Mouse (Mus musculus) erythroid progenitor cell, adult 5-6 weeks (primary cell): Measurements from ENCODE around the gene Kcnip1. TPM values are rescaled to one million over a fixed set of nuclear protein-coding genes. Genes with fewer than 3 reads are reported as not detected.

Experiments
- ATAC-seq: replicated peaks from 2 replicates; pipeline ENCODE4 v1.8.0; 2016; ENCODE audit warnings: moderate number of reproducible peaks, mild to moderate bottlenecking, moderate TSS enrichment, inconsistent platforms; ENCODE audit not compliant: poor library complexity, low FRiP score, severe bottlenecking
- total RNA-seq, 2 experiments: library from RNA; stranded (forward) in 1 of 2; stranded (reverse) in 1 of 2; fragments of 150-400 nt in 1 of 2; fragments of 186-747, 209-891 nt in 1 of 2; gene quantifications; 2 replicates each; pipeline versions ENCODE4 v1.2.3 to v1.2.4; 2015 to 2017; ENCODE audit warnings: low replicate concordance in 2 of 2

Gene Kcnip1
- total RNA-seq, 2 experiments from 2014 or later = not detected

DNA sequence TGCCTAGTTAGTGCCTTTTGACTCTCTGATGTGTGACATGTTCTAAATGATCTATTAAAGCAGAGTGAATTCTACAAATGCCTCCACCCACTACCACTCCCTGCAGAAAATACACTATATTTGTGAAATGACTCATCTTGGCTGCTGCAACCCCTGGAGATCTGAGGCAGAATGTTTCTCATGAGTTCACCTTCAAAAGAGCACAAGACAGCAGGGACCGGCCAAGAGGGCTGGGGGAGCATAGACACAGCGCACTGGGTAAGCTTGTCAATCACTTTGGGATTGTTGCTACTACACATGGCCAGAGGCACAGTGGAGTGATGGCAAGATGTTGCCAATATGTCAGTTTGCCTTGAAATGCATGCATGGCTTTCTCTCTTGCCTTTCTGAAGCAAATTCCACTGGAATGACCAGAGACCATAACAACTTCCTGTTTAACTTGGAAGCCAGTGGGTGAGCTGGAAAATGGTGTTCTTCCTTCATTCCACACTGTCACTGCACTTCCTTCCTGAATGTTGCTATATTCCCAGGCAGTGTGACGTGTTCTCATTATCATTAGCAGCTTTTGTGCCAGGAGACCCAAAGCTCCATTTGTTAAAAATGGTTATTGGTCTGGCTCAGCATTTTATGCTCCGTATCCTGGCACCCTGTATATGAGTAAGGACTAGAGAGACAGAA lies 131.9 kb downstream of the Kcnip1 start:
- no peak for ATAC-seq

DNA sequence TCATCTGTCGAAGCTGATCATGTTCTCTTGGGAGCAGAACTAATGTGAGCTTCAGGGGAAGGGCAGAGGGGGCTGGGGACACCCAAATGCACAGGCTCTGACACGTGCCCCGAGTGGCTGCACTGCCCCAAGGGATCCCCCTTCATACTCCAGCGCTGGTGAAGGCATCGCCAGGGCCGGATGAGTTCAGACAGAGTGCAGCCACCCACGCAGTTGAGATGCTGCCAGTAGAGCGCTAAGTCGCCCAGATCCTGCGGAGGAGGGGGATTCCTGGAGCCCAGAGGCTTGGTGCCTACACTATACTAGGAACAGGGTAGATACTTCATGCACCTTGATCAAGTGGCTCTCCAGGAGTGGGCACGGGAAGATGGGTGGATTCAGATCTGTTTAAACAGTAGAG lies 143.3 kb downstream of the Kcnip1 start:
- no peak for ATAC-seq

DNA sequence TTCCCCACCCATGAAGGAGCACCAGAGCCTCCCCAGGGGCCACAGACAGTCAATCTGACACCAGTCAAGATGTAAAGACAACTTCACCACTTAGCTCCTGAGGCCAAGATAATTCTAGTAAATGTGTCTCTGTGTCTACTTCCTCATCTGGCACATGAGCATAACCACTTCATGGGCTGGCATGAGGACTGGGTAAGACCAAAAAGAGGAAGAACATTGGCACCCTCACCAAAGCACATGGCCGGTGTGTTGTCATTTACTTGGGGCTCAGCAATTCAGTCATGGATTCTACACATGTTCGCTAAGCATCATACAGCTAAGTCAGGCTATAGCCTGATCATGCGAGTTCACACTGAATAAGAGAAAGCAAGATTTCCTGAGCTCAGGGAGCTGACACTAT lies 144.3 kb downstream of the Kcnip1 start:
- no peak for ATAC-seq

DNA sequence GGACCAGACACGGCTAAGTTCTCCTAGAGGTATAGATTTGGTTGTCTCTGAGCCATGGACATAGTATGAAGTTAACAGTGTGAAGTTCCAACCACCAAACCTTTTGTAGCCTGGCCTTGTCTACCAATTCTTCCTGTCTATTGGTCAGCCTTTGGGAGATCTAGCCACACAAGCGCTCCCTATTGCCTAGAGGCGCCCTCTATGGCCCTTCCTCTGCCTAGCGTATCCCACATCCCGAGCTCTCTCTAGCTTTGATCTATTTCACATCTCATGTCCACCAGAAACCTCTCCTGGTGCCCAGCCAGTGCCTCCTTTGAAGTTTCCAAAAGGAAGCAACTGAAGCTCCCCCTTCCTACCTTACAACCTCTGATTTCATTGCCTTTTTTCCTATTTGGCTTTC lies 147.0 kb downstream of the Kcnip1 start:
- ATAC-seq = no peak

DNA sequence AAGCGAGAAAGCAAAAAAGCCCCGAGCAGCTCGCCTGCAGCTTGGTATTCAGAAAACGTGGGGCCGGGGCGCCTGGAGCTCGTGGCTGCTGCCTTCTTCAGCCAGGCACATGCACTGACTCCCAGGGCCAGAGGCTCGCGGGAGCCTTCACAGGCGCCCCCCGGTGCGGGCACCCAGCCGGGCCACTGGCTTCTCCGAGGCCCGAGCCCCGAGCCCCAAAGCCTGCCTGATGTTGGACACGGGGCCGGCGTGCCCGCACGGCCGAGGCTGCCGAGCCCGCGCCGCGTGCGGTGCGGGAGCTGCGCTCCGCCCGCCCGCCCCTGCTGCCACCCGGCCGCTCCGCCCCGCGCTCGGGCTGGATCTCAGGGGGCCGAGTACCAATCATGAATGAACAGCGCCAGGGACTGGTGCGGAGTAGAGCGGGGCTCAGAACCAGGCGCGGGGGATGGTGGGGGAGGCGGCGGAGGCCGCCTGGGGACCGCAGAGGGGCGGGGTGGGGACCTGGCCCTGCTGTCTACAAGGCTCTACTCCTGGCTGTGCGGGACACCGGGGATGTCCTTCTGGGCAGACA lies 149.6 kb downstream of the Kcnip1 start:
- ATAC-seq = no peak

GRCm38 (mm10) chr11:33839049-33839448 lies 153.9 kb downstream of the Kcnip1 start:
- ATAC-seq = no peak

DNA sequence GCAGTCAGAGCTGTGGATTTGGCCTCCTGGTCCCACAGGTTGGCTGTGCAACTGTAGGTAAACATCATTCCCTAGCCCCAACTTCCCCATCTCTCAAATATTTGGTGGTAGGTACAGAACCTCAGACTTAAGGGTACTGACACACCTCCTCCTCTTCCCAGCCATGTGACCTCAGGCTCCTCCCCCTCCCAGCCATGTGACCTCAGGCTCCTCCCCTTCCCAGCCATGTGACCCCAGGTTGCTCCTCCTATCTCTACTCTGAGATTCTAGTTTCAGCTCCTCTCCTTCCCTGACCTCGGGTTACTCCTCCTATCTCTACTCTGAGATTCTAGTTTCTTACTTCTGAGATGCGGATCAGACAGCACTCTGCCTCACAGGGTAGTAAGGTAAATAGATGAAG lies 163.2 kb downstream of the Kcnip1 start:
- ATAC-seq = no peak

DNA sequence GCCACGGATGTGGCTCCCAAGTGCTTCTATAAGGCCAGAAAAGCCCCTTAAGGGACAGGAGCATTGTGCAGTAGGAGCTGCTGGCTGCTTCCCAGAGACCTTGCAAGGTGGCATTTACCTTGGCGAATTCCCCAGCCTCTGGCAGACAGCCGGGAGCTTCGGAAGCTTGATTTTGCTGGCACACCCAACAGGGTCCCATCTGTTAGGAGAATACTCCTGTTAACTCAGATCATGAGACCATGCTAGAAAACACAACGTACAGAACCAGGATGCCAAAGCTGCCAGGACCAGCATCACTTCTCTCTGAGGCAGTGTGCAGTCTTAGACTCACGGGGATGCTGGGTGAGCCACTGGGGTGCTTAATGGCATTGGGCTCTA lies 165.1 kb downstream of the Kcnip1 start:
- no peak for ATAC-seq

DNA sequence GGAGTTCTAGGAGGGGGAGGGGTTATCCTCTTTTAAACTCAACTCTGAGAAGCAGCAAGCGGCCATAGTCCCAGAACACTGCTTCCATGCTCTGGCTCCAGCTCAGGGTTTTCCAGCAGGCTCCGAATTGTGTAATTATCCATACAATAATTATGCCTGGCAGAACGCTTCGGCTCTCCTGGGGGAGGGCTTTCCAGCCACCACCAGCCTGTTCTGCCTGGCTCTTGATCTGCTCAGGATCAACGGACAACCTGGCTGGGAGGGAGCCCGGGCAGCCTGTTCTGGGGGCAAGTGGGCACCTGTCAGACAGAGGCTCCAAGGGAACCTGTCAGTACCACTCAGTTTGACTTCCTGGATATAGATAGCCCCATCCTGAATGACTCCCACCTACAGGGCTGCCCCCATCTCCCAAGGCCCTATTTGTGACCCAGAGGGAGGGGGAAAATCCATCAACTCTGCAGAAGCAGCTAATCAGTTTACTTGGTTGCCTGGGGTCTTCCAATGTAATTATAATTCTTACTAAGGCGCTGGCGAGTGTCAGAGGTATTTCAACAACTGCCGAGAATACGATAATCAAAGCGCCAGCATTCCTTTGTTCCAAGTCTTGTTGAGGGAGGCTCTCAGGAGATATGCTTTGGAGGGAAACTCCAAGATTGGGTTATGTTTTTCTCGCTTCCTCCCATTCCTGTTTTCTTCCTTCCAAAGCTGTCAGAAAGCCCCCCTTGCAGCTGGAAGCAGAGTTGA lies 165.7 kb downstream of the Kcnip1 start:
- ATAC-seq = no peak

DNA sequence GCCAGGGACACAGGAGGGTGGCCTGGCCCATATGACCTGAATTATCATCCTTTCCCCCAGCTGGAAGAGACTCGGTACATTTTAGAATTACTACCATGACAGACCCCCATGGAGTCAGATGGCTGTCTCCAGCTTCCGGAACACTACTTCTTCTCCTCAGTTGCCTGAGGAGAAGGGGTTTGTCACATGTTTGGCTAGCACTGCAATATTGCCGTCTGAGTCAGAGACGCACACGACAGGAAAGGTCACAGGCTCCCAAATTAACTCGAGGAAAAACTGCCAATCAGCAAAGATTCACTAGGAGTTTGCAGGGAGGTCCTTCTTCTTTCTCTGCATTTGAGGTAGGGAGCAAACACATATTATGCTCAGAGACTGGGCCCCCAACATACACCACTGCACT lies 168.2 kb downstream of the Kcnip1 start:
- no peak for ATAC-seq

DNA sequence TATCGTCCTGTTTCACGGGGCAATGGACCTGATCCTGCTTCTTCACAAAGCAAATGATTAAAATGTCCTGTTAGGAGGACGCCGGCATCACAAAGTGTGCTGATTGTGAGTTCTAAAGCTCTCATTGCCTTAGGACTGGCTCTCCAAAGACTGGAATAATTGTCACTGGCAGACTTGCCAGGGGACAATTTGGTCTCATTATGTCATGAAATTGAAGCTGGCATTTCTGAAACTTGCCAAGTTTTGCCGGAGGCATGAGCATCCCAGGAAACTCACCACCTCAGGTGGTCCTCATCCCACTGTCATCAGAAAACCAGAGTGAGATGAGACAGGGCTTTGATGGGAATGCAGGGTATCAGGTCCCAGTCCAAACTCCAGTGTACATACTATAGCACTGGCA lies 171.6 kb downstream of the Kcnip1 start:
- ATAC-seq = no peak

DNA sequence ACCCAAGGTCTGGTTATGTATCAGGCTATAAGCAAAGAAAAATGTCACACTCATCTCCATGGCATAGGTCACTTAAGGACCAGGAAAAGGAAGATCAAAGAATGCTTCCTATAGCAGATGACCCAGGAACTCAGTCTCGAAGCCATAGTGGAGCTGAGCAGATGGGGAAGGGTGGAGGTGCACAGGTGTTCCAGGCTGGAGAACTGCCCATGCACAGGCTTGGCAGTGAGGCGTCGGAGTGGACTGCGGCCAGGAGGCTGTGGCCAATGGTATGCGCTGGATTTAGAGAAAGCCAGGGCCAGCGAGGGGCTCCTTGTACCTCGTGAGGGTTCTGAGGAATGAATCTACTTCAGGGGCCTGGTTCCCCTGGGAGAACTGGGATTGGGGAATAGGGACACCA lies 172.1 kb downstream of the Kcnip1 start:
- ATAC-seq = no peak

DNA sequence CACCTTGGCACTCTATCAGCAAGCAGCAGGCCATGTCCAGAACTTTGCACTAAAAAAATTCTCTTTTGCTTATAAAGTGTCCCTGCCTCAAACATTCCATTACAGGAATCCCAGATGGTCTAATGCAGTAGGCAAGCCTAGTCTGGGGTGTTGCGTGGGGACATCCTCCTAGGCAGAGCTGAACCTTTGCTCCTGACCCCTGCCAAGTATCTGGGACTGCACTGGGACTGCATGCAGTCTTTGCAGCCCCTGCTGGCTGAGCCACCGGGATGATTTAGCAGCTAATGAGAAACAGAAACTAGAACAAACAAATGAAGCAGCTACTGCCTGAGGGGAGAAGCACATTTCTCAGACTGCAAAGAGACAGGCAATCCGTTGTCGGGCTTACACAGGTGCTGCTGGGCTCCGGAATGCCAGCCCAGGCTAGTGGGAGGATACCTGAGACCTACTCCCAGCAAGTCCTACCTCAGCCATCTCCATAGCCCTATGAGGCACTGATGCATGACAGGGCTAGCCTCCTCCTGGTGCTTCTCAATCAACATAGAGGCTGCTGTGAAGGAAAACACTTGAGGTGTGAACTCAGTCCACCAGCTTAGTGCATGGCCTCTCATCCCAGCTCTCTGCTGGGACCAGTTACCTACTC lies 174.0 kb downstream of the Kcnip1 start:
- ATAC-seq = no peak

- no peak for ATAC-seq
Measured at GRCm38 (mm10) chr11:33816020-33816419, 176.9 kb downstream of the Kcnip1 start.

- ATAC-seq = no peak
Measured at GRCm38 (mm10) chr11:33810105-33810504, 182.8 kb downstream of the Kcnip1 start.

GRCm38 (mm10) chr11:33803093-33803492 lies 189.9 kb downstream of the Kcnip1 start:
- ATAC-seq = no peak

- ATAC-seq = no peak
Measured at GRCm38 (mm10) chr11:33800436-33801088, 192.4 kb downstream of the Kcnip1 start.

- no peak for ATAC-seq
Measured at GRCm38 (mm10) chr11:33799933-33800332, 193.0 kb downstream of the Kcnip1 start.

DNA sequence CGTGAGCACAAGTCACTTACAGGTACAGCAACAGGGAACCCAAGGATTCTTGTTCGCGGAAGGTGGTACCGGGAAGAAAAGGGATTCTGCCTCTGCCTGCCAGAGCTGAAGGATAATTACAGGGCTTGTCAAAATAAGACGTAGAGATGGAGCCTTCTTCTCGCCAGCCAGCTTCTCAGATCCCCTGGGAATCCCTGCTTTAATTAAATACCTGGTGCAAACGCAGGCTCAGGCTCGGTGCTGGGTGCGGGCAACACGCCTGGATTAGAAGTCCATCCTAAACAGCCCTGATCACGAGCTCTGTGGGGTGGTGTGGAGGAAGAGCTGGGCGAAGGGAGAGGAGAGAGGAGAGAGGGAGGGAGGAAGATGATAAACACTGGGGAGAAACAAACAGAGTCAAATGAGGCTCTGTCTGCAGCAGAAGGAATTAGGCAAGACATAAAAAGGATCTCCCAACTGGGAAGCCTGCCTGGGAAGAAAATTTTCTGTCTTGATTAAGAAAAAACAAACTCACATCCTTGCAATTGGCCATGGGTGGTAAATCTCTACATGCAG lies 194.8 kb downstream of the Kcnip1 start:
- ATAC-seq = no peak

GRCm38 (mm10) chr11:33787362-33787761 lies 205.6 kb downstream of the Kcnip1 start:
- no peak for ATAC-seq
